Mouse (Mus musculus): ENCODE results near the gene Pla2g15. TPM values are rescaled to one million over a fixed set of nuclear protein-coding genes. Genes with fewer than 3 reads are reported as not detected.

The Pla2g15 gene
- total and polyA plus RNA-seq, 3 experiments = 4.0 to 9.4 TPM; not detected in 1

- TF ChIP-seq CHD1 (IDR thresholded peaks at IDR 0.05; ENCODE audit: low read depth, low read length) (no peak), POLR2AphosphoS2 (IDR thresholded peaks at IDR 0.05; ENCODE audit: low read length) (no peak), MEF2A (IDR thresholded peaks at IDR 0.05; ENCODE audit: extremely low read depth, insufficient replicate concordance, low read depth, low read length, poor library complexity, severe bottlenecking) (no peak), MAZ (IDR thresholded peaks at IDR 0.05; ENCODE audit: low read depth, low read length) (no peak), ZC3H11A (IDR thresholded peaks at IDR 0.05; ENCODE audit: low read depth, low read length) (no peak), NELFE (IDR thresholded peaks at IDR 0.05; ENCODE audit: low read depth, low read length) (no peak), MYB (IDR thresholded peaks at IDR 0.05; ENCODE audit: low read depth, low read length) (no peak), TCF12 (IDR thresholded peaks at IDR 0.05; ENCODE audit: low read depth, low read length) (no peak), KAT2A (conservative IDR thresholded peaks at IDR 0.05; ENCODE audit: low read depth, low read length) (no peak), UBTF (IDR thresholded peaks at IDR 0.05; ENCODE audit: borderline replicate concordance, insufficient read depth, low read depth, low read length) (no peak), MAX (IDR thresholded peaks at IDR 0.05; ENCODE audit: low read length) (no peak)
- no peaks in the 10 kb centered on the region; the same call in 1 of the 2 replicates for H3K79me2 ChIP-seq (ENCODE audit: control insufficient read depth, insufficient read depth, low read length, poor library complexity)
- peaks cover 19 to 28% of the 10 kb centered on the region in 2 experiments for H3K4me1 ChIP-seq (ENCODE audit: control insufficient read depth in 1 of 2, insufficient read depth in 2 of 2, low read length in 2 of 2)
- DNase-seq (ENCODE audit: low read depth, low spot score) = no peak
- no peaks in the 10 kb centered on the region for H3K9me3 ChIP-seq (replicated peaks; ENCODE audit: insufficient read depth, low read length)
- H3K27ac ChIP-seq (ENCODE audit: control insufficient read depth, low read depth, low read length) = no peak overlapping the region
- no peak overlapping the region for H3K4me3 ChIP-seq (ENCODE audit: control insufficient read depth in 1 of 2, insufficient read depth in 1 of 2, low read depth in 2 of 2, low read length in 2 of 2)
- H3K9ac ChIP-seq (ENCODE audit: control insufficient read depth, low read depth, low read length, poor library complexity, severe bottlenecking) = no peak overlapping the region
- peaks cover 9 to 46% of the 10 kb centered on the region in 2 experiments for H3K36me3 ChIP-seq (ENCODE audit: control insufficient read depth in 1 of 2, insufficient read depth in 2 of 2, low read length in 2 of 2)
- no peaks in the 10 kb centered on the region for H3K27me3 ChIP-seq (ENCODE audit: control insufficient read depth in 1 of 2, insufficient read depth in 2 of 2, low read length in 2 of 2)
These were observed 22.3 kb upstream of the Pla2g15 start for GRCm38 (mm10) chr8:106127882-106128410.

GRCm38 (mm10) chr8:106129232-106129930 lies 20.8 kb upstream of the Pla2g15 start:
- TF ChIP-seq HCFC1 (IDR thresholded peaks at IDR 0.05; ENCODE audit: low read depth, low read length) (no peak), CHD2 (IDR thresholded peaks at IDR 0.05; ENCODE audit: low read length) (no peak), UBTF (IDR thresholded peaks at IDR 0.05; ENCODE audit: borderline replicate concordance, insufficient read depth, low read depth, low read length) (no peak), ZMIZ1 (IDR thresholded peaks at IDR 0.05; ENCODE audit: low read depth, low read length) (no peak), MYC (IDR thresholded peaks at IDR 0.05; ENCODE audit: low read depth, low read length) (no peak), POLR2AphosphoS2 (IDR thresholded peaks at IDR 0.05; ENCODE audit: low read length) (no peak), GABPA (IDR thresholded peaks at IDR 0.05; ENCODE audit: low read depth, low read length) (no peak), MAX (IDR thresholded peaks at IDR 0.05; ENCODE audit: low read length) (no peak), RCOR1 (IDR thresholded peaks at IDR 0.05; ENCODE audit: low read depth, low read length) (no peak), SMC3 (IDR thresholded peaks at IDR 0.05; ENCODE audit: low read depth, low read length) (no peak), TAL1 (IDR thresholded peaks at IDR 0.05; ENCODE audit: low read length) (no peak), CHD1 (IDR thresholded peaks at IDR 0.05; ENCODE audit: low read depth, low read length) (no peak)
- Histone ChIP-seq H3K27me3 (ENCODE audit: control insufficient read depth in 1 of 2, insufficient read depth in 2 of 2, low read length in 2 of 2) (no peaks in the 10 kb centered on the region), H3K36me3 (ENCODE audit: control insufficient read depth in 1 of 2, insufficient read depth in 2 of 2, low read length in 2 of 2) (peaks cover 9 to 40% of the 10 kb centered on the region in 2 experiments), H3K27ac (ENCODE audit: control insufficient read depth, low read depth, low read length) (no peak overlapping the region), H3K4me1 (ENCODE audit: control insufficient read depth in 1 of 2, insufficient read depth in 2 of 2, low read length in 2 of 2) (peaks cover 19 to 28% of the 10 kb centered on the region in 2 experiments), H3K4me3 (ENCODE audit: control insufficient read depth in 1 of 2, insufficient read depth in 1 of 2, low read depth in 2 of 2, low read length in 2 of 2) (no peak overlapping the region), H3K79me2 (ENCODE audit: control insufficient read depth, insufficient read depth, low read length, poor library complexity) (no peaks in the 10 kb centered on the region; the same call in 1 of the 2 replicates), H3K9ac (ENCODE audit: control insufficient read depth, low read depth, low read length, poor library complexity, severe bottlenecking) (no peak overlapping the region), H3K9me3 (replicated peaks; ENCODE audit: insufficient read depth, low read length) (no peaks in the 10 kb centered on the region)
- DNase-seq (ENCODE audit: low read depth, low spot score) = no peak
